Mouse (Mus musculus) embryonic facial prominence, embryonic 11.5 days (tissue): ENCODE results near the gene Adora3. TPM values are rescaled to one million over a fixed set of nuclear protein-coding genes. Genes with fewer than 3 reads are reported as not detected.
"Not testable (repeated sequence)": the region's sequence is repeated elsewhere in the genome, so short reads cannot be mapped to it uniquely, and the experiment has no call there.

Source experiments
- ATAC-seq: fragments of 200-750 bp; cut with Nextera tagmentation; replicated peaks from 2 replicates; pipeline ENCODE4 v1.8.0; 2017; ENCODE audit warnings: low read depth; ENCODE audit not compliant: insufficient number of reproducible peaks, low FRiP score, low TSS enrichment
- DNase-seq: peaks from one replicate; pipeline ENCODE4 v3.0.0-alpha.2; 2015; ENCODE audit warnings: low spot score
- H3K27ac ChIP-seq: fragments of 300-500 bp; sonication (generic); replicated peaks from 2 replicates; pipeline ENCODE4 v1.5.1; 2014; ENCODE audit warnings: mild to moderate bottlenecking, low read depth, low read length, control low read depth
- H3K27me3 ChIP-seq: fragments of 300-500 bp; sonication (generic); 2 replicates; pipeline ENCODE4 v1.6.1; 2014; ENCODE audit warnings: mild to moderate bottlenecking, low read length, moderate library complexity, mixed read lengths; ENCODE audit not compliant: control insufficient read depth, insufficient read depth
- H3K36me3 ChIP-seq: fragments of 300-500 bp; sonication (generic); replicated peaks from 2 replicates; pipeline ENCODE4 v1.6.1; 2014; ENCODE audit warnings: low read depth, mild to moderate bottlenecking, low read length, moderate library complexity, mixed read lengths; ENCODE audit not compliant: control insufficient read depth, insufficient read depth
- H3K4me1 ChIP-seq: fragments of 300-500 bp; sonication (generic); 2 replicates; pipeline ENCODE4 v1.6.1; 2014; ENCODE audit warnings: low read length, mixed read lengths; ENCODE audit not compliant: control insufficient read depth, insufficient read depth
- H3K4me2 ChIP-seq: fragments of 300-500 bp; sonication (generic); 2 replicates; pipeline ENCODE4 v1.6.1; 2014; ENCODE audit warnings: low read depth, mild to moderate bottlenecking, control low read depth, low read length, moderate library complexity
- H3K4me3 ChIP-seq: fragments of 300-500 bp; sonication (generic); 2 replicates; pipeline ENCODE4 v1.5.1; 2014; ENCODE audit warnings: low read depth, low read length, control low read depth
- H3K9ac ChIP-seq: fragments of 300-500 bp; sonication (generic); replicated peaks from 2 replicates; pipeline ENCODE4 v1.6.1; 2014; ENCODE audit warnings: mild to moderate bottlenecking, control low read depth, low read length
- H3K9me3 ChIP-seq: fragments of 300-500 bp; sonication (generic); replicated peaks from 2 replicates; pipeline ENCODE4 v1.6.1; 2016; ENCODE audit warnings: mild to moderate bottlenecking, low read length, inconsistent platforms, mixed read lengths; ENCODE audit not compliant: control insufficient read depth
- WGBS: fragments of 180-500 bp; shearing (Covaris S2); extraction: QIAGEN DNeasy Blood & Tissue Kit; methylation state at CpG from one replicate; pipeline ENCODE4 v1.1.7; 2014; 5-methylcytosine and 5-hydroxymethylcytosine counted together
- polyA plus RNA-seq: library from polyadenylated mRNA; unstranded; fragments of >200 nt; fragmentation: Nextera tagmentation; extraction: Ambion mirVana; gene quantifications from 2 replicates; pipeline ENCODE4 v1.2.1, GENCODE M21; 2014

Gene Adora3
- polyA plus RNA-seq, 1 experiment from 2014 or later: not detected

DNA sequence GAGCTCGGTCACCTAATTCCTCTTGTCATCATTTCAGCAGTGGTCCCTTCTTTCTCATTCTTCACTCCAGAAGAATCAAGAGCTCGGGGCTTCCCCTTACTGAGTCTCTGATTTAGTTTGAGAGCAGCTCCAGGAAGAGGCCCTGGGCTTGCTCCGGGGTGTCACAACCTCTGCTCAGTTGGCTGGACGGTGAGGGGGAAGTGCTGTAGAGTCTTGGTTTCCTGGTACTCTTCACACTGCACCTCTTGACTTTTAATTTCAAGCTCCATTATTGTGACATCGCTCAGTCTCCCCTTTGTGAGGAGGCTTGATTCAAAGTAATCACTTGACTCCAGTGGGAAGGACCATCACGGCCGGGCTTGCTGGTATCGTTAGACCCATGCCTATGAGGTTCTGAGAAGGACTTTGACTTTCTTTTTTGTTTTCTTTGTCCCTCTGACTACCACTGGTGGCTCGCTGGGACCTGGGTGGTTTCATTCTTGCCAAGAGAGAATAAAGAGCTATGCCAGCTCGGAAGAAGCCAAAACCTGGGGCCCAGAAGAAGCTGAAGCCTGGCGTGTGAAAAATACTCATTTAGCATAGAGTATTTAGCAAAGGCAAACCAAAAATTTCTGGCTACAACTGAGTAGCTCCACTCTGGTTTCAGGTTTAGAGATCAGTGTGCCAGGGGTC, 40.0 kb downstream of the Adora3 start:
- Histone ChIP-seq H3K9ac (no peak overlapping the region), H3K9me3 (no peaks in the 10 kb centered on the region), H3K4me3 (no peak overlapping the region), H3K27ac (no peak overlapping the region), H3K4me1 (no peaks in the 10 kb centered on the region), H3K4me2 (no peak overlapping the region), H3K36me3 (no peaks in the 10 kb centered on the region), H3K27me3 (no peaks in the 10 kb centered on the region)
- 83% methylated on average over 11 of the region's 11 CpGs for WGBS
- DNase-seq (no peak), ATAC-seq (no peak)

DNA sequence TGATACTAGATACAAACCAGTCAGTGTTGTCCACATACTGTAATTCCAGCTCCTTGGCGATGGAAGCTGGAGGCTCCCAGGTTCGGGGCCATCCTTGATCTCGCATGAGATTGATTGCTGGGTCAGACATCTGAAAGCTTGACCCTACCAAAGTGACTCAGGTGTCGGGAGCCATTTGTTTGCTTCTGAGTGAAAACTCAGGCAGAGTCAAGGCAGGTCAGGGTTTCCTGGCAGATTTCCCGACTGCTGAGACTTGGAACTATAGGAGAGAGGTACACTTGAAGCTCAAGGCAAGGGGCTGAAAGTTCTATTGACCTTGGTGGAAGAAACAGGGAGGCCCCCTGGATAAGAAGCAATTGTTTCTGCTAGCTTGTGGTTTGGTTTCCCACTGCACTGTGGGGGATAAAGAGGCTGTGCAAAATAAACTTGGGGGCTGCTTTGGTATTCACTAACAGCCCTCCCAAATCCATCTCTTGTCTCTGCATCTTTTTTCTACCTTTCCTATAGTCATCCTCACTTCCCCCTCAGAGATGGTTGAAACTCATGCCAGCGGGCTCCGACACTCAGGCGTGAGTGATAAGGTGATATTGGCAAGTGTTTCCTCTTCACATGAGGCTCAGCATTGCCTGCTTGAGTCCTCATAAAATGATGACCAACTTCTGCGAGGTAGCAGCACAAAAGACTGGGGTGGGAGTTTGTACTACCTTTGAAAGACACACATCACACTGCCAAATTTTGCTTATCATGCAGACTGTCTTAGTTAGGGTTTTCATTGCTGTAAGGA, 41.6 kb downstream of the Adora3 start:
- ATAC-seq (no peak), DNase-seq (no peak)
- 77% methylated on average over 9 of the region's 9 CpGs for WGBS
- no peak overlapping the region for H3K9ac ChIP-seq
- no peaks in the 10 kb centered on the region for H3K9me3 ChIP-seq
- H3K4me1 ChIP-seq: no peaks in the 10 kb centered on the region
- no peak overlapping the region for H3K27ac ChIP-seq
- no peaks in the 10 kb centered on the region for H3K27me3 ChIP-seq
- H3K4me2 ChIP-seq: no peak overlapping the region
- H3K4me3 ChIP-seq: no peak overlapping the region
- no peaks in the 10 kb centered on the region for H3K36me3 ChIP-seq

DNA sequence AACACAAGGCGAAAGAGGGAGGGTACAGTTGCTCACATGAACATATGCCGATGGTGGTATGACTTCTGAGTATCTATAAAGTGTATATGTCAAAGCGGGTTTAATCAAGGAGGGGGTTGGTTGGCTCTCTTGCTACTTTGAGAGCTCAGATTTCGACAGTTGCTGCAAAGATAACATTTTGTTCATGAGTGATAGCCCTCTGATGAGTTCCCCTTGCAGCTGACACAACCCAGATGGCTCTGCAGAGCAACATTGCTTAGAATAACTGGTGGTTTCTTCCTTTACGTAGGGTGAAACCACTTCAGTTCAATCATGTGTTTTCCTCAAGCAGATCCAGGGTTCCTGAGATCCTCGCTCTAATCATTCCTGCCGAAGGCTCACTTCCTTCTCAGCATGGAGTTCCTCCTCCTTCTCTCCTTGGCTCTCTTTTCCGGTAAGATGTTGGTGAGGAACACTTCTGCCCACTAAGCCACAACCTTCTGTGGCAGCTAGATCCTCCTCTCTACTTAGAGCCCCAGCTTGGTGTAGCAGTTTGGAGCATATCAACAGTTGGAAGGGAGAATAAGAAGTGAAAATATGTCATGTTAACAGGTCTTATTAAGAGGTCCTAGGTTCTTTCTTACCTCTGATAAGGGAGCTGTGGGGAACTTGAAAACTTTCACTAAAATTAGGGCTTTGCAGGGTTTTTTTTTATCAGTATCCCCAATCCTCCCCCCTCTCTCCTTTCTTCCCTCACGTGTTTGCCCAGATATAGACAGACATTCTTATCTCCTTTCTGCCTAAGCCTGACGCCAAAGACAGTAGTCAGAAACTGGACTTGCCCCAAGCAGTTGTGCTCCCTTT, 43.4 kb downstream of the Adora3 start:
- no peak overlapping the region for H3K4me3 ChIP-seq
- no peaks in the 10 kb centered on the region for H3K36me3 ChIP-seq
- no peaks in the 10 kb centered on the region for H3K27me3 ChIP-seq
- H3K4me2 ChIP-seq: no peak overlapping the region
- no peaks in the 10 kb centered on the region for H3K9me3 ChIP-seq
- no peak overlapping the region for H3K27ac ChIP-seq
- H3K9ac ChIP-seq: no peak overlapping the region
- no peak for ATAC-seq
- DNase-seq: no peak
- H3K4me1 ChIP-seq: no peaks in the 10 kb centered on the region
- 73% methylated on average over 10 of the region's 10 CpGs for WGBS

DNA sequence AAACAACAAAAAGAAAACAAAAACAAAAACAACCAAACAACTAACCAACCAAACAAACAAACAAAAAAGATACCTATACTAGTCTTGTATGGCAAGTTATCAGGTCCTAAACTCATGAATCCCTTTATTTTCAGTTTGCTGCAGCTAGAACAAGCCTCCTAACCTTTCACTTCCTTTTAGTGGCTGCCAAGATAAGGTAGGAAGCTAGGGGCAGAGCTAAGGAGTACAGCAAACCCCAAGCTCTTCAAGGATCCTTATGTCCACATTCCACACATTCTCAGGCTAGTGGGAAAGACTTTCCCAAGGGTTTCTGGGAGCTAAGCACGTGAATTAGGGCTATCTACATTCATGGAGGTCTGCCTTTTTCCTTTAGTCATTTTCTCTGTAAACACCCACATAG, 44.6 kb downstream of the Adora3 start:
- H3K4me1 ChIP-seq: no peaks in the 10 kb centered on the region
- no peak overlapping the region for H3K9ac ChIP-seq
- H3K36me3 ChIP-seq: no peaks in the 10 kb centered on the region
- H3K4me2 ChIP-seq: no peak overlapping the region
- H3K27ac ChIP-seq: no peak overlapping the region
- WGBS: 27% methylated on average over 1 of the region's 1 CpGs
- no peak overlapping the region for H3K4me3 ChIP-seq
- no peaks in the 10 kb centered on the region for H3K9me3 ChIP-seq
- H3K27me3 ChIP-seq: no peaks in the 10 kb centered on the region
- ATAC-seq (no peak), DNase-seq (no peak)

DNA sequence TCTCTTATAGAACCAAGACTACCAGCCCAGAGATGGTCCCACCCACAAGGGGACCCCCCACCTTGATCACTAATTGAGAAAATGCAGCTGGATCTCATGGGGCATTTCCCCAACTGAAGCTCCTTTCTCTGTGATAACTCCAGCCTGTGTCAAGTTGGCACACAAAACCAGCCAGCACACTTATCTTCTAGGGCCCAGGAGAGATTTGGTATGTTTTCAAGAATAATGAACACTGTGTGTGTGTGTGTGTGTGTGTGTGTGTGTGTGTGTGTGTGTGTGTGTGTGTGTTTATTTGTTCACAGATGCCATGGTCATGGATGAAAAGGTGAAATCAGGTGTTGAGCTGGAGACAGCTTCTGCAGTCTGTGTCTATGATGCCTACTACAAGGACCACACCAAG, 45.8 kb downstream of the Adora3 start:
- not testable (repeated sequence) for H3K4me1 ChIP-seq, H3K9me3 ChIP-seq, H3K27me3 ChIP-seq, H3K9ac ChIP-seq, H3K4me2 ChIP-seq, H3K4me3 ChIP-seq, H3K36me3 ChIP-seq, ATAC-seq, DNase-seq, H3K27ac ChIP-seq

DNA sequence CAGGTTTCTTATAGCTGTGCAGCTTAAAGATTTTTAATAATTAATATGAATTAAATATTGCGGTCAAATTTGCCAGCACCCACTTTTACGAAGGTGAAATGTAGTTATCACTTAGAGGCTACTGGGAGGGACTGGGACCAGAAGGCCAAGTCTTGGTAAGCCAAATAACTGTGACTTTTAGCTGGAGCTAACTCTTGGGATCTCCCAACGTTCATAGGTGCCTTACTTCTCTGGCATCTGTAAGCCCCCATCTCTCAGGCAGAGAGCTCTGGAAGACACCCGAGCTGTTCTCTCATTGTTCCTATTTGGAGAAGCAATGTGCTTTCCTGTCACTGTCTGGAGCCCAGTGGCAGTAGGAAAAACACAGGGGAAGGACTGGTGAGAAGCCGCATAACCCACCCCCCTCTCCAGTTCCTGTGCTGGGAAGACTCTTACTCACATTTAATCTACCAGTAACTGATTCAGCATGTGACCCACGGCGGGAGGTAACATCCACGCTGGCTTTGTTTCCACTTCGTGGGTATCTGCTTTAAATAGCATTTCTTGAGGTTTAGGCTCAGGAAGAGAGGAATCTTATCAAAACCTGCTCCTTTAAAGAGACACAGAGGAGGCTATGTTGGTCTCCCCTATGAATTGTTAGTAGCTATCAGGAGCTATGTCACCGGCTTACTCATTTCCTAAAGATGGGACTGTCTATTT, 47.1 kb downstream of the Adora3 start:
- Histone ChIP-seq H3K4me1 (no peaks in the 10 kb centered on the region), H3K27ac (no peak overlapping the region), H3K9ac (no peak overlapping the region), H3K36me3 (no peaks in the 10 kb centered on the region), H3K4me3 (no peak overlapping the region), H3K27me3 (no peaks in the 10 kb centered on the region), H3K9me3 (no peaks in the 10 kb centered on the region), H3K4me2 (no peak overlapping the region)
- DNase-seq: no peak
- WGBS: 58% methylated on average over 10 of the region's 10 CpGs
- ATAC-seq: no peak

DNA sequence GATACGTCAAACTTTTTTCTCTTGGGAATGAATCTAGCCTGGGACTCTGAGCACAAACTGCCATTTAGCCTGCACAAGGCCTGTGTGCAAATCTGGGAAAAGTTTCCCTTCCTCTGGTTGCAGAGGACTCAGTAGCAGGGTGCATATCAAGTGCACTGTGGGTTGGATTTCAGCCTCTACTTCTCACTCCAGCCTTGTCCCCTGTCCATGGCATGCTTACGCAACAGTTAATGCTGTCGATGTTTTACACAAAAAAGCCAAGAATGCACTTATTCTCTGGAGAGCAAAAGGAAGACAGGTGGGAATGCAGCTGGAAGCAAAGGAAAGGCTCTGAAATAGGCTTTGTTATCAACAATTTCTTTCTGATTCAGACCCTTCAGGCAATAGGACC, 47.7 kb downstream of the Adora3 start:
- DNase-seq (no peak), ATAC-seq (no peak)
- Histone ChIP-seq H3K4me1 (no peaks in the 10 kb centered on the region), H3K4me3 (no peak overlapping the region), H3K36me3 (no peaks in the 10 kb centered on the region), H3K27me3 (no peaks in the 10 kb centered on the region), H3K9me3 (no peaks in the 10 kb centered on the region), H3K27ac (no peak overlapping the region), H3K4me2 (no peak overlapping the region), H3K9ac (no peak overlapping the region)
- WGBS: 79% methylated on average over 3 of the region's 3 CpGs
